Mouse (Mus musculus) testis, postnatal 14 days (tissue): ENCODE data around the gene B3gnt2.

Source experiments
- DNase-seq: peaks from one replicate; pipeline ENCODE4 v3.0.0; 2021; ENCODE audit warnings: low spot score

The B3gnt2 gene

DNA sequence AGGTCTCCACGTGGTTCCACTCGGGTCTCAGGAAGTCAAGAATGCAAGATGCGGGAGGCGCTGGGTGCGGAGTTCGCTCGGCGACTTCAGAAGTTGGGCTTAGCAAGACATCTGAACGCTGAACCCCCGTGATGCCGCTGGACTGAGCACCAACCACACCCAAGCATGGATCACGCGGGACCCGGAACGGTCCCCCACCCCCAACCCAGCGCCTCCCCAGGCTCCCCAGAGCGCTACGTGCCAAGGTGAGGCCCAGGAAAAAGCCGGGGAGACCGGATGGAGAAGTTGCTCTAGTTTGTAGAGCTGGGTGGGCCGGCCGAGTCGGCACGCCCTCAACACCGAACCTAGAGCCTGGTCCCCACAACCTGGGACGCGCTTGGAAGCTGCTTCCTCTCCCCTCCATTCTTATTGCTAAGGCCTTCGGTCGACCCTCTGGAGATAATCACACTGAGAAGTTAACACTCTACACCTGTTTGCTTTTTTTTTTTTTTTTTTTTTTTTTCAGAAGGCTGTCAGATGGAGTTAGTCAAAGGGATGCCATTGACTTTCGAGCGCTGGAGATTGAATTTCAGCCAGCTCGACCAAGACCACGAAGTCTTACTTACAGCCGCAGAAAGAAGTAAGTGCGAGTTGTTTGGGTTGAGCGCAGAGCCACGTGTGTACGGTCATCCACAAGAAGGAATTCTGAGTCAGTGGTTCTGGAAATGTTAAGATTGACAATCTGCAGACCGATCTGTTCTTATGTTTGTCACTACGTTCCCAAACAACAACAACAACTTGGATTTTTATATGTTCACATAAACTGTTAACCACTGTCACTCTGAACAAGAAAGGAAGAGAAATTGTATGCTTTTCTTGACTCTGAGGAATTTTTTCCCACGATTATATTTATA is at the start of gene B3gnt2:
Gene B3gnt2 (minus strand): TSS at position 627 of the 893 bp plus-strand sequence.
- peak; percentile 34 for DNase-seq

DNA sequence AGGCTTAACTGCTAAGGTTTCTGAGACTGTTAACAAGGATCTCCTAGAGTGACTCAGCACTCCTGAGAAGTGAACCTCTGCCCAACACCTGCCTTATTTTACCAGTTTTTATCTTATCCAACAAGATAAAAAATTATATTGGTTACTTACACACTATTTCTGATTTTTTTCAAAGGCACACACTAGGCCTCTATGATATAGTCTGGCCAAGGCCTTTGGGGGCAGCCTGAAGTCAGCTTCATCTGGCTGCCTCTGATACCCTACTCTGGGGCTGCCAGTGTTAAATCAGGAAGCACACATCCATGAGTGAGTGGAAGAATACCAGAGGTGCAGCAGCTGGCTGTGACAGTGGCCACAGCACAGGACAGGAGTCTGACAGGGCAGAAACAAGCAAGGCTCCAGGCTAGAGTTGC is 45.7 kb upstream of the B3gnt2 start:
- no peak for DNase-seq

DNA sequence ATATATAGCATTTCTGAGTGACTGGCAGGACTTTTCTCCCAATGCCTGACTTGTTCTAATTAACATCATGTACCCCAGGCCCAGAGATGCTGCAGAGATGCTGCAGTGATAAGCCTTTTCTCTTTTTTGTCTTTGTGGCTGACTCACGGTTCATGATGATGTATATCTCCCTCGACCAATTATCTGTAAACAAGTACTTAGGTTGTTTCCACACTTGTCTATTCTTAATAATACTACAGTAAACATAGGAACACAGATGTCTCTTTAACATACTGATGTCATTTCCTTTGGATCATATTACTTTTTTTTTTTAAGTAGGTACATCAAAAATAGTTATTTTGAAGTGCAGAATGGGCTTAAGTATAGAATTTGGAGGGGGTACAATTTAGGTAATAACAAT is 42.2 kb upstream of the B3gnt2 start:
- DNase-seq, result no peak

DNA sequence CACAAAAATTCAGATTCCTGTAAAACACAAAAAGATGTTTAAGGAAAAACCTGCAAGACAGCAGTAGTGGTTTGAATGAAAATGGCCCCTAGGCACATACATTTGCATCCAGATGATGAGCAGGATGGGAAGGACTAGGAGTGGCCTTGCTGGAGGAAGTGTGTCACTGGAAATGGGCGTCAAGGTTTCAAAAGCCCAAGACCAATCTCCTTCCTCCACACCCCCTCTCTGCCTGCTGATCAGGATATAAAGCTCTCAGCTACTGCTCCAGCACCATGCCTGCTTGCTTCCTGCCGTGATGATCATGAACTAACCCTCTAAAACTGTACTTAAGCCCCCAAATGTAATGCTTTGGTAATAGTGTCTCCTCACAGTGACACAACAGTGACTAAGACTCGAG is 39.3 kb upstream of the B3gnt2 start:
- no peak for DNase-seq

DNA sequence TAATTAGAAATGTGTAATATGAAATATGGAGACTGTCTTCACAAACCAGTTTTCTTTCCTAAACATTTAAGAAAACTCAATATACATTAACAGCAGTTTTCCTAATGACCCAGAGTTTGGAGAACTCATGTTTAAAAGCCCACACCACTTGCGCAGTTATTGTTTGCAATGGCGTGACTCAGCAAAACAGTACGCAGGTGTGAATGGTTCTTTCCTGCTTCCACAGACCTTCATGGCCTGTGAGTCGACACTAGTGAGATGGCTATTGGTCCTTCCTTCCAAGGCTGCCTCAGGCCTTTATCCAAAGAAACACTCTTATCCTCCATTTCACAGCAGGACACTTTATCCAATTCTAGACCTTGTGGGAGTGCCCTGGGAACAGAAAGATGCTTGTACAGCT is 36.9 kb upstream of the B3gnt2 start:
- DNase-seq, result no peak

DNA sequence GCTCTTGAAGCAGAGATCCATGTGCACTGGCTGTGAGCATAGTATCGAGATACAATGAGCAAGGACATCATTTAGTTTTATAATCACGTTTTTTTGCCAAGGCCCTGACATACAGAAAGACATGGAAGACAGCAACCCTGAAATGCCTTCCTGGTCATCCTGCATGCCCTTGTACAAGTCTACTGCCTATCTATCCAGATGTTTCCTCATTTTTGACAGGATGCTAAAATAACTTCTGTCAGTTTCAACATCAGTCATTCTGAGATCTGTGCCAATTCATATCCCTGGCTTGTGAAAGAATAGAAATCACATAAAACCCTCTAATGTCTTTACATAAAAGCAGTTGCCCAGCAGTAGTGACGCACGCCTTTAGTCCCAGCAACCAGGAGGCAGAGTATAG is 36.4 kb upstream of the B3gnt2 start:
- no peak for DNase-seq

DNA sequence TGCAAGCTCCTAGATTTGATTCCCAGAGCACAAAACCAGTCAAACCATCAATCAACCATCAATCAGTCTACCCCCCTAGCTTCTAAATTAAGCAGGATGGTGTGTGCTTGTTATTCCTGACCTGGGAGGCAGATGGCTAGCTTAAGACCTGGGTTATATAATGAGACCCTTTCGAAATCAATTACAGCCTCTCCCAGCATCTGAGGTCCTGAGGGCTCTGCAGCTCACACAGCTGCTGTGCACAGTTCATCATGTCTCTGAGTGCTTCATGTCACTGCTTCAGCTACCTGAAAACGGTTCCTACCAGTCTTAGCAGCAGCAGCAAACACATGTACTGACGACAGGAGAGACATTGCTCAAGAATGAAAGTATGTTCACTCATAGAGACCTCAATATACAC is 32.3 kb upstream of the B3gnt2 start:
- no peak for DNase-seq

DNA sequence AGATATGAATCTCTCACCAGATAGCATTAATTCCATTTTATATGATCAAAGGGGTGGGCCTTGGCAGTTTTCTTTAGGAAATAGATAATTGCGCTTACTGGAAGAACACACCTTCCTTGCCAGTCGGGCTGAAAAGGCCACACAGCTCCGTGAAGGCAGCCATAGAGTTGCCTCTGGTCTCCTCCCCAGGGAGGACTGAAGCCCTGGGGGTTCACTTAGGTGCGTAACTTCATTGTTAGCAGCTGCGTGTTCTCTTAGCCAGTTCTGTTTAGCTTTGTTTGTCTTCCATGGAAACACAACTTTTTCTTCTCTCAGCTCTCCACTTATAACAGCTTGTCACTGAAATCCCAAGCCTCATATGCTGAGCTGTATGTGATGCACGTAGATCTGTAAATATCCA is 31.7 kb upstream of the B3gnt2 start:
- DNase-seq, result no peak

DNA sequence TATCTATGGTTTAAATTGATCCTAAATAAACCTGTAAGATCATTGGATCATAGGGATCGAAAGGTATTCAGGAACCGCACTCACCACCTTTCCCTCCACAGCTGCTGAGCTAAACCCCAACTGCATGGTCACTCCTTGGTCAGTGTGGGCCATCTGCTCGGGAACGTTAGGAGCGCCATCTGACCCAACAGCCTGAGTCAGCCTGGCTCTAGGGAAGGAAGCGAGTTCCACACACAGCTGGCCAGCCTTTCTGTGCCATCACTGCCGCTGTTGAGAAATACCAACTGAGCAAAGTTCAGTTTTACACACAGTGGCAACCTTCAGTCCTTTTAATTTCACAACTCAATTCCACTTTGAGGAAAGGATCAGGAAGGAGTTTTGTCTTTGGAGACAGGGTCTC is 31.1 kb upstream of the B3gnt2 start:
- DNase-seq, result no peak

DNA sequence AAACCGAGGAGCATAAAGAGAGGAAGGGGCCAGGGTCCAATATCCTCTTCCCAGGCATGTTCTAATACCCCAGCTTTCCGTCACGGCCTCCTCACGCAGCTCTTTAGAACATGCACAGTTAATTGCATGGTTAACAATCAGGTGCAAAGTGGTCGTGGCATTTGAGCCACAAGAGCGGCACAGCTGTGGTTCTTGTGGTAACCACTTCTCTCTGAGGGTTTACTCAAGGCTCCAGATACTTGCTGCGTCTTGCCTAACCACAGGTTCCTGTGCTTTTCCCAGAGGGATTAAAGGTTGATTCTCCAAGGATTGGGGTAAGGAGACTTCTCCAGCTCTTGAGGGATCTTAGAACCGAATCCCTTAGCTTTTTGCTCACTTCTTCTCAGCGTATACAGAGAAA is 30.5 kb upstream of the B3gnt2 start:
- no peak for DNase-seq

DNA sequence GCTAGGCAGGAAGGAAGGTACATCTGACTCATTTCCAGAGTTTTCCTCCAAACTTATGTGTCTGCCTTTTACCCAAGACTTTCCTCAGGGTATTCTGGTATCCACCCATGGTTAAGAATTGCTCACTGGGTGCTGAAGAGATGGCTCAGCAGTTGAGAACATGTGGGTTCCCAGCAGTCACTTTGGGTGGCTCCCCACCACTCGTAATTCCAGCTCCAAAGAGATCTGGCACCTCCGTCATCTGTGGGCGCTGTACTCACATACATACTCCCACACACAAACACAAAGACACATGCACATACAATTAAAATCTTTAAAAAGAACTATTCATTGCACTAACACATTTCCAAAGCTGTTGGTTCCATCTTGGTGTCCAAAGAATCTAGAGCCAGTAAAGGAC is 28.5 kb upstream of the B3gnt2 start:
- no peak for DNase-seq

DNA sequence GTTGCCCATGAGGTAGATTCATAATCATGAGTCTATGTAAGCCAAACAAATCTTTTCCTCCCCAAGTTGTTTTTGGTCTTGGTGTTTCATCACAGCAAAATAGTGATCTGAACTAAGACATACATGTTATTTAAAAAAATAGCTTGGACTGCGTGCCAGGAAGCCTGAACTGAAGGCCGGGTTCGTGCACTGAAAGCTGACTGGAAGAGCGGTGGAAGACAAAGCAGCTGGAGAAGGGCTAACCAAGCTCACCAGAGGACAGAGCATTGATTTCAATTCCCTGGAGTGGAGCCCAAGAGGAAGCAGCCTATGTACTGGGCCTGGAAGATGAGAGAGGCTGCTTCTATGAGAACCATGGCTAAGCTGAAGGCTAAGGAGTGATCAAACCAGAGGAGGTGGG is 26.2 kb upstream of the B3gnt2 start:
- DNase-seq, result no peak

DNA sequence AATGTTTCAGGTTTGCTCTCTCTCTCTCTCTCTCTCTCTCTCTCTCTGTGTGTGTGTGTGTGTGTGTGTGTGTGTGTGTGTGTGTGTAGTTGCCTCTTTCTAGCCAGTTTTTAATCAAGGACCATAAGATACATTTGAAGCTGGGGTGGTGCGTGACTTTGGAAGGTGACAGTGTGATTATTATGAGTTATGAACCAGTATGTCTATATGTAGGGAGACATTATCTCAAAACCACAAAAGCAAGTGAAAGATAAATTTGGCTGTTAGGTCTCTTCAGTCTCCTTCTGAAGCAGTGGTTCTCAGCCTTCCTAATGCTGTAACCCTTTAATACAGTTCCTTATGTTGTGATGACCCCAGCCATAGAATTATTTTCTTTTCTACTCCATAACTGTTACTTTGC is 24.6 kb upstream of the B3gnt2 start:
- DNase-seq, result no peak

DNA sequence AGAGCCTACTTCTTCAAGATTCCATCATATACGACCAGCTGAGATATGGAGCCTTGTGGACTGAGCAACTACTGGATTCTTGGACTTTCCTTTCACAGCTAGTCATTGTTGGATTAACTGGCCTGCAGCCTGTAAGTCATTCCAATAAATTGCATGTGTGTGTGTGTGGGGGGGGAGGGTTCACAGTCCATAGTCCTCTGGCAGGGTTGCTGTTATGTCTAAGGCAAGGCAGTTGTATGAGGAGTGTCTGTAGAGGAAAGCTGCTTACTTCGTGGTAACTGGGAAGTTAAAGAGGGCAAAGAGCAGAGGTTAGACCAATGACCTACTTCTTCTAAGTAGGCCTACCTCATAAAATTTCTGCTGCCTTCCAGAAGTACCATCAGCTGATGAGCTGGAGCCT is 22.9 kb upstream of the B3gnt2 start:
- DNase-seq, result no peak

DNA sequence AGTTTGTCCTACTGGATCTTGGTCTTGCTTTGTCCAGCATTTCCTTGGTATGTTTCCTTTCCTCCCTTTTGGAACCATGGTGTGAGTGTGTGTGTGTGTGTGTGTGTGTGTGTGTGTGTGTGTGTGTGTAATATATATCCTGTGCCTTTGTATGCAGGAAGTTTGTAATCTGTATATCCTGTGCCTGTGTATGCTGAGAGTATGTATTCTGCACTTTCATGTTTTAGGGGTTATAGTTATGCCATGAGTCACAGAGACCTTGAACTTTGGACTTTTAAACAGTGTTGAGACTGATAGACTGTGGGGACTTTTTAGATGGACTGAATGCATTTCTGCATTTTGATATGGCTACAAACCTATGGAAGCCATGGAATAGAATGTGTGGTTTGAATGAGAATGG is 22.2 kb upstream of the B3gnt2 start:
- DNase-seq, result no peak

DNA sequence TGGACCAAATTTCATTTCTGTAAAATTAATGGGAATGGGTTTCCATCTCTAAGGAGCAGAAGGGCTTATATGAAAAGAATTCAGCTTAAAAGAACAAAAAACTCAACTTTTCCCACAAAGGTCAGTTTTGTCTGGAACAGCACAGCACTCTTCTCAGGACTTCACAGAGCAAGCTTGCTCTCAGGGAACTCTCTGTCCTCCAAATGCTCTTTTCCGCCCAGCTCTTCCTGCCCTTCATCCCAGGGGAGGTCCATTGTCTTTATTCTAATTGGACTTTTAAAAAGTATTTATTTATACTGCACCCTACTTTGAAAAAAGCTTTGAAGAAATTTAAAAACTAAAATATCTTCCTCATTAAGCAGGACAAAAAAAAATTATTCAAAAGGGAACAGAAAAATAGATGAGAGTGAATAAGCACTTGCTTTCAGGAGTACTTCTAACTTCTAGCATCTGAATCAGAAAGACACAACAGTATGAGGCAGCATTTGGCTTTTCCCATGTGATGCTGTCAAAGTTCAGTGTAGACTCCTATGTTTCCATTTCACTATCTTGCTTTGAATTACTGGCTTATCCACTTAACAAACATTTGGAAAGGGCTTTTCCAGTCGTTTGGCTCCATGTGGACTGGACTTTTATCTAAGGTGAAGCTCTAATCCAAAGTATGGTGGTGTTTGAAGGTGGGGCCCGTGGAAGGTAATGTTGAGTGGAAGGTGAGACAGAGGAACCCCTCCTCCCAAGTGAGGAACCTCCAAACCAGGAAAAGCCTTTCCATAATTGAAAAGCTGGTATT is 19.8 kb upstream of the B3gnt2 start:
- DNase-seq, result no peak

DNA sequence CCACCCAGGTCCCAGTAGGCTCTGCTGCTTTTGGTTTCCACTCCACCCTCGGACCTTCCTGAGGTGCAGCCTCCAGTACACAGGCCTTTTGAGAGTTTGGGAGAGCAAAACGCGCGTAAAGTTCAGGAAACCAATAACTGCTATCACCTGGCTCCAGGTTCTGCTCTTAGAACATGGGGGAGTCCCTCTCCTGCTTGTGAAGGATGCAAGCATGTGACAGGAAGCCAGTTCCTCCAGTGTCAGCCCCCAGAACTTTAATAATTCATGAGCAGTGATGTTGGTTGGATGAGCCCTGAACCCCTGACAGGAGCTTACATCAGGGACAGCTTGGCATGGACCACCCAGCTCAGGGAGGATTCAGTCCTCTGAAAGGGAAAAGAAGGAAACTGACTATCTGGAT is 18.9 kb upstream of the B3gnt2 start:
- DNase-seq, result no peak

DNA sequence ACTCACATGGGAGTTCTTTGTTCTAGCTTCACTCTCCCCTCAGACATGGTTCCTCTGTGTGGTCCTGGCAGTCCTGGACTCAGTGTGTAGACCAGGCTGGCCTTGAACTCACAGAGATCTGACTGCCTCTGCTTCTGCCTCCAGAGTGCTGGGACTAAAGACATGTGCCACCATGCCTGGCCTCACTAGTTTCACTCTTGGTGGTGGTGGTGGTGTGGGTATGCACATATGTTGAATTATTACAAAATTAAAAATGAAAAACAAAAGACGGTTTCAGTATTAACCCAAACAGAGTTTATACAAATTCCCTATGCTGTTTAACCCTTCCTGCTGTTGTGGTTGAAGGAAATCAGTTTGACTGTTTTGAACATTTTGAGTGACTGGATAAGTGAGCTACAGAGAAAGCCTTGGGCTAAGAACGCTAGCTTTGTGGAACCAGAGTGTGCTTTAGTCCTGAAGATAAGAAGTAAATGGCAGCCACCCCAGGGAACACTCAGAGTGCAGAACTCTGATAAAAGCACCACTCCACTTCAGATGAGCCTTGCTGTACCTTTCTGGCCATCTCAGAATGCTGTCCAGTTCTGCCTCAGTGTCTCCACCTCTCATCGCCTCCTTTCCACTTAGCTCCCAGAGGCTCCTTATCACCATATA is 16.0 kb upstream of the B3gnt2 start:
- DNase-seq, result no peak

DNA sequence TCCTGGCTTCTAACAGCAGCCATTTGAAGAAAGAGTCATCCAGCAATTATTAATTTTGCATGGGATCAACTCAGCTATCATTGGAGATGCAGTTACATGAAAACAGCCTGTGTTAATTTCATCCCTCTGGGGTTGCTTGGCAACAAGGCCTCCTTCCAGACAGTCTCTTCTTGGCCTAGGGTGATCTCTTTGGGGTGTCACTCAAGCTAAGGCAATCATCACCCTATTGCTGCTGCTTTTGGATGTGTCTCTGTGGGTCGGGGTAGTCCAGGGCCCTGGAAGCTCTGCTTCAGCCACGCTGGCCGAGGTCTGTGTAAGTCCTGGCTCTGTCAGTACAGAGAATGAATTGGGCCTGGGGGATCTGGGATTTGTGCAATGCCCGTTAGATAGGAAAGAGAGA is 14.5 kb upstream of the B3gnt2 start:
- DNase-seq, result no peak

DNA sequence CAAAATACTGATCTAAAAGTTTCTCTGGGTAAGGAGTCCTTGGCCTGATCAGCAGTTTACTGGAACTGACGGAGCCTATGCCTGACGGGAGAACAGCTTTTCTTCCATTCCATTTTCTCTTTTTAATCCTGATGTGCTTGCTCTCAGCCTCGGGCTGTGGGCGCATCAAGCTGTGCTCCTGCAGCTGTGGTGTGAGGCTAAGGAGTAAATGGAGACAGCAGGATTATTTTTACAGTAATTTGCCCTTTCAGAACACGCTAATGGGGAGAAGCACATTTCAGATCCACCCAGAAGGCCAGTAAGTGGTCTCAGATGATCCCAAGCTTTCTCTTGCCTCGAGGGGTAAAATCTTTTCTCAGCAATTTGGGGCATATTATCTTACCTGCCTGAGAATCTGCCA is 14.0 kb upstream of the B3gnt2 start:
- DNase-seq, result no peak

DNA sequence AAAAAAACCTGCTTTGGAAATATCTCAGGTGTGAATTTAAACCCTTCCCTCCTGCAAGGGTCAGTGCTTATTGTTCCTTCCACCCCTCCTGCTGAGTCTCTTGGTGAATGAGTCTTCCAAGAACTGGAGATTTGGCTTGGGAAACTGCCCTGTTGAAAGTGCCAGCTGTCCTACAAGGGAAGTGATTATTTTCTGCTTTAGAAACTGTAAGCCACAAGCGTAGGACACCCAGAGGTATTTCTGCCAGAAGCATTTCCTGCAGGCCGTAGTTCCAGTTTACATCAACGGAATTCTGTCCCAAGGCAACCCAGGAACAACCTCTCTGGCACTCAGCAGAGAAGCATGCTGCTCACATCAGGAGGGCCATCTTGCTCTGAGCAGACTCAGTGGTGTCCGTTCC is 12.6 kb upstream of the B3gnt2 start:
- no peak for DNase-seq

DNA sequence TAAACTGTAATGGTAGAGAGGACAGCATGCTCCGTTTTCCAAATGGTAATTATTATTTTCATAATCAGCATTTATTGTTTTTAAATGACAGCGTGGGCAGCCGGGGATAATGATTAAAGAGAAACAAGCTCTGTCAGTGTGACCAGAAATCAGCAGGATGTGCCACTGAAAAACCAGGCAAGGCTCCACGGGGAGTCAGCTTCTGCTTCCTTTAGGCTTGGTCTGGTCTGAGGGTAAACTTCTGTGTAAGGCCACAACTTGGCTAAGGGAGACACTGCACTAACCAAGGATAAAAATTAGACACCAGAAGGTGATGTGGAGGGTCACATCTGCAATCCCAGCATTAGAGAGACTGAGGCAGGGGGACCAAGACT is 11.5 kb upstream of the B3gnt2 start:
- no peak for DNase-seq
